Mouse (Mus musculus) cortical plate, adult 2 months (tissue): ENCODE measurements around the gene Gm2075. TPM values are rescaled to one million over a fixed set of nuclear protein-coding genes. Genes with fewer than 3 reads are reported as not detected.
A peak's percentile ranks its signal among the peaks of the same experiment; 100 is the strongest.
"Not testable (repeated sequence)": the region's sequence is repeated elsewhere in the genome, so short reads cannot be mapped to it uniquely, and the experiment has no call there.

Experiments used
- H3K27ac ChIP-seq: fragments of 200-500 bp; 2 replicates; pipeline ENCODE4 v1.5.1; 2012; ENCODE audit warnings: low read length, control low read depth, inconsistent platforms; ENCODE audit not compliant: insufficient read depth
- H3K4me1 ChIP-seq: fragments of 200-500 bp; 2 replicates; pipeline ENCODE4 v1.6.1; 2011; ENCODE audit warnings: low read length; ENCODE audit not compliant: control insufficient read depth, insufficient read depth
- H3K4me3 ChIP-seq: fragments of 200-500 bp; 2 replicates; pipeline ENCODE4 v1.5.1; 2011; ENCODE audit warnings: mild to moderate bottlenecking, low read length, control low read depth; ENCODE audit not compliant: insufficient read depth
- CTCF ChIP-seq: fragments of 200-500 bp; IDR thresholded peaks from 2 replicates; pipeline ENCODE4 v1.5.1; 2011; ENCODE audit warnings: mild to moderate bottlenecking, control low read depth, low read length; ENCODE audit not compliant: insufficient read depth; ENCODE audit errors: extremely low read depth
- polyA plus RNA-seq: library from polyadenylated mRNA; depleted of rRNA; stranded (reverse); fragments of >200 nt; gene quantifications from 2 replicates; pipeline ENCODE4 v1.2.3, GENCODE M21; 2012; rRNA removed

Gene Gm2075
- polyA plus RNA-seq = not detected in 2 replicates

- H3K4me3 ChIP-seq, H3K27ac ChIP-seq, H3K4me1 ChIP-seq: not testable (repeated sequence)
Observed at GRCm38 (mm10) chr12:88011548-88011947, at the start of gene Gm2075. TSS of gene Gm2075 (plus strand) at chr12:88011848.

- not testable (repeated sequence) for H3K4me1 ChIP-seq, H3K27ac ChIP-seq, H3K4me3 ChIP-seq
Observed at GRCm38 (mm10) chr12:87984000-87984399, 27.6 kb upstream of the Gm2075 start.

GRCm38 (mm10) chr12:88004118-88004517, 7.5 kb upstream of the Gm2075 start:
- not testable (repeated sequence) for H3K27ac ChIP-seq, H3K4me1 ChIP-seq

GRCm38 (mm10) chr12:88018671-88019070, 7.0 kb downstream of the Gm2075 start, which contains the start of gene Gm6803:
TSS of gene Gm6803 (minus strand) at chr12:88018771.
- not testable (repeated sequence) for H3K27ac ChIP-seq, H3K4me3 ChIP-seq, H3K4me1 ChIP-seq

More at GRCm38 (mm10) chr12:88004118-88004517, 7.5 kb upstream of the Gm2075 start:
- H3K4me3 ChIP-seq = not testable (repeated sequence)

- H3K4me3 ChIP-seq, H3K27ac ChIP-seq, H3K4me1 ChIP-seq: not testable (repeated sequence)
Observed at GRCm38 (mm10) chr12:88026704-88027103, 15.1 kb downstream of the Gm2075 start, which contains the start of gene Gm2056. TSS of gene Gm2056 (plus strand) at chr12:88027004.

- not testable (repeated sequence) for H3K4me1 ChIP-seq, H3K4me3 ChIP-seq, H3K27ac ChIP-seq
Observed at GRCm38 (mm10) chr12:88032250-88032649, 20.6 kb downstream of the Gm2075 start.

GRCm38 (mm10) chr12:88039062-88039461, 27.4 kb downstream of the Gm2075 start:
- not testable (repeated sequence) for H3K27ac ChIP-seq, H3K4me3 ChIP-seq, H3K4me1 ChIP-seq
- 0 out of 2 replicates have a peak, but pooled peaks have one; percentile 9 for TF ChIP-seq CTCF

- H3K27ac ChIP-seq, H3K4me1 ChIP-seq, H3K4me3 ChIP-seq: not testable (repeated sequence)
Observed at GRCm38 (mm10) chr12:88039703-88040102, 28.1 kb downstream of the Gm2075 start.

- H3K4me3 ChIP-seq, H3K27ac ChIP-seq: not testable (repeated sequence)
Observed at GRCm38 (mm10) chr12:88045226-88045625, 33.6 kb downstream of the Gm2075 start.

More at GRCm38 (mm10) chr12:88045226-88045625, 33.6 kb downstream of the Gm2075 start:
- H3K4me1 ChIP-seq = not testable (repeated sequence)

Other genes with a start within 250 kb of the Gm2075 start
- not detected in 2 replicates for gene Gm21319, start 236.1 kb upstream of the Gm2075 start, polyA plus RNA-seq
- not detected in 2 replicates for gene Gm21936, start 216.3 kb upstream of the Gm2075 start, polyA plus RNA-seq
- not detected in 2 replicates for gene BB287469, start 195.3 kb upstream of the Gm2075 start, polyA plus RNA-seq
- not detected in 2 replicates for gene Gm2001, start 169.5 kb upstream of the Gm2075 start, polyA plus RNA-seq
- not detected in 2 replicates for gene Gm2016, start 137.8 kb upstream of the Gm2075 start, polyA plus RNA-seq
- gene Gm2022, start 116.5 kb upstream of the Gm2075 start, polyA plus RNA-seq = not detected in 2 replicates
- gene Gm2035, start 92.0 kb upstream of the Gm2075 start, polyA plus RNA-seq = not detected in 2 replicates
- gene Gm2042, start 57.8 kb upstream of the Gm2075 start, polyA plus RNA-seq = not detected in 2 replicates
- gene Gm6803, start 6.9 kb downstream of the Gm2075 start, polyA plus RNA-seq = not detected in 2 replicates
- not detected in 2 replicates for gene Gm2056, start 15.2 kb downstream of the Gm2075 start, polyA plus RNA-seq
- not detected in 2 replicates for gene Gm16368, start 71.8 kb downstream of the Gm2075 start, polyA plus RNA-seq
- not detected in 2 replicates for gene Gm10436, start 170.3 kb downstream of the Gm2075 start, polyA plus RNA-seq
- not detected in 2 replicates for gene Gm8332, start 238.3 kb downstream of the Gm2075 start, polyA plus RNA-seq